Mouse (Mus musculus): Measurements from ENCODE around the gene Exoc2. TPM values are rescaled to one million over a fixed set of nuclear protein-coding genes. Genes with fewer than 3 reads are reported as not detected.

Gene Exoc2
- polyA plus RNA-seq, 1 experiment: 10.8 TPM

DNA sequence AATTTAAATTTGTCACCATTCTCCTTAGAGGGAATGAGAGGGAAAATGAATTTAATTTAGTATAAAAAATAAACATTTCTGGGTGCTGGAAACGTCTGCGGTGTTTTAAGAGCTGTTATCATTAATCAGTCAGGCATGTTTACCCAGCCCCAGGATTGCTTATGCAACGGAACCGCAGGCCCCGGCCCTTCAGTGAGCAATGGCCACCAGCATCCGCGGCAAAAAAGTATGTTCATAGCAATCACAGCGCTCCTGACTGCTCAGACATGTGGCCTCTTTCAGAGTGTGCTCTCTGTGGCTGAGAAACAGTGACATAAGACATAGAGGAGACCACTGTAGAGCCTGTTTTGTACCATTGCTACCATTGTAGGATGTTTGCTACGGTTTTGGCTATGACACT, 16.3 kb upstream of the Exoc2 start:
- H3K36me3 ChIP-seq (ENCODE audit: control insufficient read depth, insufficient read depth): no peaks in the 10 kb centered on the region
- TF ChIP-seq CEBPB (IDR thresholded peaks at IDR 0.05; ENCODE audit: low read depth): no peak
- no peak for TF ChIP-seq CTCF (IDR thresholded peaks at IDR 0.05; ENCODE audit: control insufficient read depth, insufficient read depth, insufficient read length)
- TF ChIP-seq MYOD1 (IDR thresholded peaks at IDR 0.05; ENCODE audit: control insufficient read depth, insufficient read length, low read depth): no peak
- TF ChIP-seq MYOG (IDR thresholded peaks at IDR 0.05; ENCODE audit: control insufficient read depth, extremely low read depth, insufficient read length): no peak
- TF ChIP-seq USF1 (IDR thresholded peaks at IDR 0.05; ENCODE audit: low read depth): no peak
- TF ChIP-seq FOSL1 (IDR thresholded peaks at IDR 0.05; ENCODE audit: insufficient read depth, low read length, poor library complexity, severe bottlenecking): no peak
- TF ChIP-seq MAX (IDR thresholded peaks at IDR 0.05): no peak
- peaks cover 24% of the 10 kb centered on the region for H3K27me3 ChIP-seq (ENCODE audit: control insufficient read depth, insufficient read depth, insufficient read length)
- no peaks in the 10 kb centered on the region for H3K79me3 ChIP-seq (ENCODE audit: low read depth)
- H3K79me2 ChIP-seq (ENCODE audit: control insufficient read depth, insufficient read depth): no peaks in the 10 kb centered on the region
- H3ac ChIP-seq (ENCODE audit: control insufficient read depth, insufficient read length, low read depth): no peak overlapping the region
- H3K4me3 ChIP-seq (ENCODE audit: insufficient read depth, poor library complexity, severe bottlenecking): no peak overlapping the region

DNA sequence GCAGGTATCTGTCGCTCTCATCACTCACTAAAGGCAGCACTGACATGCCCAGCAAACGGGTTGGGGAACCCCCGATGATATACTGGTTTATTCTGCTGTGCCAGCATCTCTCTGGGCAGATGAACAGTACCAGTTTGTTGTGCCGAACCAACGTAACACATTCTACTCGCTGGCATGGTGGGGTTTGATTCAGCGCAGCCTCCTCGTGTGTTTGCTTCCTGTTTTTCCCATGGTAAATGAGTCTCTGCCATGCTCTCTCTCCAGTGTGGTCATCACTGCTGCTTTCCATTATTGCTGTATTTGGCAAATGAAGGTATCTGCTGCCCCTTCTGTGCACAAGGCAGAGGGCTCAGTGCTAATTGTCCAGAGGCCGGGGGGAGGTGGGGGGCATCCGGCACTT, 15.8 kb upstream of the Exoc2 start:
- TF ChIP-seq CEBPB (IDR thresholded peaks at IDR 0.05; ENCODE audit: low read depth): no peak
- no peak for TF ChIP-seq MAX (IDR thresholded peaks at IDR 0.05)
- no peak for TF ChIP-seq FOSL1 (IDR thresholded peaks at IDR 0.05; ENCODE audit: insufficient read depth, low read length, poor library complexity, severe bottlenecking)
- TF ChIP-seq MYOG (IDR thresholded peaks at IDR 0.05; ENCODE audit: control insufficient read depth, extremely low read depth, insufficient read length): no peak
- TF ChIP-seq USF1 (IDR thresholded peaks at IDR 0.05; ENCODE audit: low read depth): no peak
- TF ChIP-seq CTCF (IDR thresholded peaks at IDR 0.05; ENCODE audit: control insufficient read depth, insufficient read depth, insufficient read length): no peak
- no peak for TF ChIP-seq MYOD1 (IDR thresholded peaks at IDR 0.05; ENCODE audit: control insufficient read depth, insufficient read length, low read depth)
- Histone ChIP-seq H3ac (ENCODE audit: control insufficient read depth, insufficient read length, low read depth) (no peak overlapping the region), H3K4me3 (ENCODE audit: insufficient read depth, poor library complexity, severe bottlenecking) (no peak overlapping the region), H3K79me2 (ENCODE audit: control insufficient read depth, insufficient read depth) (no peaks in the 10 kb centered on the region), H3K27me3 (ENCODE audit: control insufficient read depth, insufficient read depth, insufficient read length) (peaks cover 24% of the 10 kb centered on the region), H3K36me3 (ENCODE audit: control insufficient read depth, insufficient read depth) (no peaks in the 10 kb centered on the region), H3K79me3 (ENCODE audit: low read depth) (no peaks in the 10 kb centered on the region)

DNA sequence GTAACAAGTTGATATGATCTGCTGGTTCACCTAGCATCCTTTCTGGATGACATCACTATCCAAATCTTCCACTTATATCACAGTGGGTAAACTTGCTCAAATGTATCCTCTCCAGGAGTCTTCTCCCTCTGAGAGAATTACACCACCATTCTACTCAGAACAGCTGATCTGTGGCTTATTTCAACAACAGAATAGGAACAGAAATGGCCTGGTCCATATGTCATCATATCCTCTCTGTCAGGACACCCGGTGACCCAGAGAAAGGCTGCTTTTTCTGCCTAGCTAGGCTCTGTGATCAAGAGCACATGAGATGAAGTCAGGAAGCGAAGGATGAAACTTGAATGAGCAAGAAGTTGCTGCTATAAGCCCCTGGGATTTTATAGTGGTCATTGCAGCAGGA, 13.8 kb upstream of the Exoc2 start:
- H3K79me2 ChIP-seq (ENCODE audit: control insufficient read depth, insufficient read depth): no peaks in the 10 kb centered on the region
- no peak overlapping the region for H3ac ChIP-seq (ENCODE audit: control insufficient read depth, insufficient read length, low read depth)
- H3K36me3 ChIP-seq (ENCODE audit: control insufficient read depth, insufficient read depth): no peaks in the 10 kb centered on the region
- TF ChIP-seq MAX (IDR thresholded peaks at IDR 0.05) (no peak), MYOD1 (IDR thresholded peaks at IDR 0.05; ENCODE audit: control insufficient read depth, insufficient read length, low read depth) (no peak), CTCF (IDR thresholded peaks at IDR 0.05; ENCODE audit: control insufficient read depth, insufficient read depth, insufficient read length) (no peak), FOSL1 (IDR thresholded peaks at IDR 0.05; ENCODE audit: insufficient read depth, low read length, poor library complexity, severe bottlenecking) (no peak)
- peaks cover 24% of the 10 kb centered on the region for H3K27me3 ChIP-seq (ENCODE audit: control insufficient read depth, insufficient read depth, insufficient read length)
- no peaks in the 10 kb centered on the region for H3K79me3 ChIP-seq (ENCODE audit: low read depth)
- no peak overlapping the region for H3K4me3 ChIP-seq (ENCODE audit: insufficient read depth, poor library complexity, severe bottlenecking)

DNA sequence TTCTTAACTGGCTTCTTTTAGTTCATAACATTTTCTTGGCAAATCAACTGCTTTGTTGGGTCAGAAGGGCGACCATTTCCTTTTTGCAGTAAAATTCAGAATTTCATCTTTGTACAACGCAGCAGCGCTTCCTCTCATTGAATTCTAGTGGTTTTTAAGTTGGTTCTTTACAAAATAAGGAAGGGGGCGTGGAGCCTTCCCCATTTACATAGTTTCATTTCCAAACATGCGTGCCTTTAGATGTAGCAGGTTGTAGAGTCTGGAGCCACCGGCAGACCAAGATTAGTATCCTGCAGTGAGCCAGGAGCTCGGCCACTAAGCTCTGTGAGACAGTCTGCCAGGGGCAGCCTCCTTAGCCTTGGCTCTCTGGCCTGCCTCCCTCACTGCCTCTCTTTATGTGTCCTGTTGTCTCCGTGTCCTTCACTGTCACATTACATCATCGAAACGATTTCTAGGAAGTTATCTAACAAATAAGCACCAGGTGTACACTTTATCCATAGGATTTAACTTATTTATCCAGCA, 13.1 kb upstream of the Exoc2 start:
- H3K27me3 ChIP-seq (ENCODE audit: control insufficient read depth, insufficient read depth, insufficient read length): peaks cover 22% of the 10 kb centered on the region
- H3ac ChIP-seq (ENCODE audit: control insufficient read depth, insufficient read length, low read depth): no peak overlapping the region
- H3K79me2 ChIP-seq (ENCODE audit: control insufficient read depth, insufficient read depth): no peaks in the 10 kb centered on the region
- no peaks in the 10 kb centered on the region for H3K36me3 ChIP-seq (ENCODE audit: control insufficient read depth, insufficient read depth)
- no peaks in the 10 kb centered on the region for H3K79me3 ChIP-seq (ENCODE audit: low read depth)
- TF ChIP-seq MYOD1 (IDR thresholded peaks at IDR 0.05; ENCODE audit: control insufficient read depth, insufficient read length, low read depth) (no peak), CTCF (IDR thresholded peaks at IDR 0.05; ENCODE audit: control insufficient read depth, insufficient read depth, insufficient read length) (no peak), USF1 (IDR thresholded peaks at IDR 0.05; ENCODE audit: low read depth) (no peak), CEBPB (IDR thresholded peaks at IDR 0.05; ENCODE audit: low read depth) (no peak), MYOG (IDR thresholded peaks at IDR 0.05; ENCODE audit: control insufficient read depth, extremely low read depth, insufficient read length) (no peak)
- no peak overlapping the region for H3K4me3 ChIP-seq (ENCODE audit: insufficient read depth, poor library complexity, severe bottlenecking)

DNA sequence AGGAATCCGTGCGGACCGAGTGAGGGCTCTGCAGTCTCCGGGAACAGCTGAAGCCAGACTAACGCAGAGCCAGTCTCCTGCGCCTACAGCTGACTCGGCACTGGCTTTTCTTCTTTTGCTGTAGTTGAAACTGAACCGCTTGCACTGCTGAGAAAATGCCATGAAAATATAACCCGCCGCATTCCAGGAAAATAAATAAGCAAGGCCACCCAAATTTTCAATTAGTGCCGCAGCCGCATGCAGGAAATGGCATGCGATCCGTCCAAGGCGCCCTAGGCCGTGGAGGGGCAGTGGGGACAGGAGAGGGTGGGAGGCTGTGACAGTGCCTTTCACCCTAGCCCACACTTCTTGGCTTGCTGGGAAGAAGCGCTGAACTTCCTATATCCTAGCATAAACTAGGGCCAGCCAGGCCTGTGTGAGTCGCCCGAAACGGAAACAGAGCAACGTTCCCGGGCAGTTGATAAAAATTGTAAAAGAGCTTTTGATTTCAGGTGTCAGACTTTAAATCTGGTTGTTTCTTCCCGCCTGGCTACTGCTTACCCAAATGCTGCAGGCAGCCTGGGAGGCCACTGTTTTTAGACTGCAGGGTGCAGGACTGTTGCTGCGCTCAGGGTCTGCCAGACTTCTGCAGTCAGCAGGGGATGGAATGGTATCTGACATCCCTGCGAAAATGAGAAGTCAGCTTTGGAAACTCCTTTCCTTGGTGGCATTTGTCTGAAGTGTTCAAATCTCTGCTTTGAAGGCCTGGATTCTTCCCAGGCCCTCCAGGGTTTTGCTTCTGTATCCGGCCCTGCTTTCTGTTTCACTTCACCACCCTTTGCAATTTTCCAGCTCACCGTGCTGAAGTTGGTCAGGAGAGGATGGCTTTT, 11.9 kb upstream of the Exoc2 start:
- Histone ChIP-seq H3K4me3 (ENCODE audit: insufficient read depth, poor library complexity, severe bottlenecking) (no peak overlapping the region), H3K36me3 (ENCODE audit: control insufficient read depth, insufficient read depth) (no peaks in the 10 kb centered on the region), H3ac (ENCODE audit: control insufficient read depth, insufficient read length, low read depth) (no peak overlapping the region), H3K79me3 (ENCODE audit: low read depth) (no peaks in the 10 kb centered on the region), H3K27me3 (ENCODE audit: control insufficient read depth, insufficient read depth, insufficient read length) (peaks cover 13% of the 10 kb centered on the region), H3K79me2 (ENCODE audit: control insufficient read depth, insufficient read depth) (no peaks in the 10 kb centered on the region)
- TF ChIP-seq MYOD1 (IDR thresholded peaks at IDR 0.05; ENCODE audit: control insufficient read depth, insufficient read length, low read depth) (no peak), MAX (IDR thresholded peaks at IDR 0.05) (no peak), MYOG (IDR thresholded peaks at IDR 0.05; ENCODE audit: control insufficient read depth, extremely low read depth, insufficient read length) (no peak), CTCF (IDR thresholded peaks at IDR 0.05; ENCODE audit: control insufficient read depth, insufficient read depth, insufficient read length) (no peak), USF1 (IDR thresholded peaks at IDR 0.05; ENCODE audit: low read depth) (no peak), FOSL1 (IDR thresholded peaks at IDR 0.05; ENCODE audit: insufficient read depth, low read length, poor library complexity, severe bottlenecking) (no peak)

All from C2C12 (cell line).